Mouse (Mus musculus) brain, embryonic 14.5 days (tissue): ENCODE results near the gene Ppef2.

Experiments used
- CTCF ChIP-seq: fragments of 200-500 bp; IDR thresholded peaks from 2 replicates; pipeline ENCODE4 v1.5.1; 2012; ENCODE audit warnings: inconsistent platforms, mild to moderate bottlenecking, moderate library complexity, borderline replicate concordance; ENCODE audit not compliant: insufficient read depth, insufficient read length; ENCODE audit errors: extremely low read depth
- POLR2A ChIP-seq: fragments of 200-500 bp; IDR thresholded peaks from 2 replicates; pipeline ENCODE4 v1.6.1; 2012; ENCODE audit warnings: mild to moderate bottlenecking, inconsistent platforms, borderline replicate concordance; ENCODE audit not compliant: poor library complexity, insufficient read depth, insufficient read length, severe bottlenecking; ENCODE audit errors: extremely low read depth

GRCm38 (mm10) chr5:92302149-92302840 is 46.2 kb upstream of the Ppef2 start:
- TF ChIP-seq CTCF, result no peak
- TF ChIP-seq POLR2A, result no peak
